Mouse (Mus musculus) fat pad, adult 2 months (tissue): Measurements from ENCODE around the gene Brf1.

Experiments used
- DNase-seq: peaks from one replicate; pipeline ENCODE4 v3.0.0-alpha.2; 2011; ENCODE audit warnings: low read depth, low spot score; ENCODE audit errors: extremely low read depth

Gene Brf1

GRCm38 (mm10) chr12:112941156-112941775, 59.2 kb downstream of the Brf1 start:
- no peak for DNase-seq

- no peak for DNase-seq
These were observed 59.8 kb downstream of the Brf1 start for GRCm38 (mm10) chr12:112940710-112941109.

GRCm38 (mm10) chr12:112940238-112940637, 60.3 kb downstream of the Brf1 start:
- no peak for DNase-seq

- DNase-seq: no peak
These were observed 61.5 kb downstream of the Brf1 start for GRCm38 (mm10) chr12:112938873-112939565.

GRCm38 (mm10) chr12:112938366-112938765, 62.1 kb downstream of the Brf1 start:
- DNase-seq: no peak

- DNase-seq: no peak
These were observed 62.6 kb downstream of the Brf1 start for GRCm38 (mm10) chr12:112937906-112938305.

GRCm38 (mm10) chr12:112932647-112933046, 67.9 kb downstream of the Brf1 start:
- no peak for DNase-seq

- no peak for DNase-seq
These were observed 70.7 kb downstream of the Brf1 start, which contains the start of gene Jag2 for GRCm38 (mm10) chr12:112929562-112930352. Gene Jag2 (minus strand): TSS chr12:112929776.

- DNase-seq: no peak
These were observed 71.9 kb downstream of the Brf1 start for GRCm38 (mm10) chr12:112928401-112929241.

- no peak for DNase-seq
These were observed 73.2 kb downstream of the Brf1 start for GRCm38 (mm10) chr12:112927265-112927664.

- no peak for DNase-seq
These were observed 74.6 kb downstream of the Brf1 start for GRCm38 (mm10) chr12:112925950-112926349.

- DNase-seq: no peak
These were observed 78.0 kb downstream of the Brf1 start for GRCm38 (mm10) chr12:112922541-112922940.

- no peak for DNase-seq
These were observed 79.0 kb downstream of the Brf1 start for GRCm38 (mm10) chr12:112921518-112921917.

GRCm38 (mm10) chr12:112917906-112918305, 82.6 kb downstream of the Brf1 start:
- no peak for DNase-seq

GRCm38 (mm10) chr12:112917486-112917885, 83.0 kb downstream of the Brf1 start:
- no peak for DNase-seq

- no peak for DNase-seq
These were observed 83.7 kb downstream of the Brf1 start for GRCm38 (mm10) chr12:112916698-112917400.

- no peak for DNase-seq
These were observed 84.9 kb downstream of the Brf1 start for GRCm38 (mm10) chr12:112915587-112915986.

GRCm38 (mm10) chr12:112914527-112914926, 86.0 kb downstream of the Brf1 start:
- DNase-seq: no peak

- no peak for DNase-seq
These were observed 87.4 kb downstream of the Brf1 start for GRCm38 (mm10) chr12:112912951-112913745.
